Mouse (Mus musculus): ENCODE results near the gene Qrich1. TPM values are rescaled to one million over a fixed set of nuclear protein-coding genes. Genes with fewer than 3 reads are reported as not detected.

Gene Qrich1
- polyA plus RNA-seq, 1 experiment from 2014 or later: 106 TPM

DNA sequence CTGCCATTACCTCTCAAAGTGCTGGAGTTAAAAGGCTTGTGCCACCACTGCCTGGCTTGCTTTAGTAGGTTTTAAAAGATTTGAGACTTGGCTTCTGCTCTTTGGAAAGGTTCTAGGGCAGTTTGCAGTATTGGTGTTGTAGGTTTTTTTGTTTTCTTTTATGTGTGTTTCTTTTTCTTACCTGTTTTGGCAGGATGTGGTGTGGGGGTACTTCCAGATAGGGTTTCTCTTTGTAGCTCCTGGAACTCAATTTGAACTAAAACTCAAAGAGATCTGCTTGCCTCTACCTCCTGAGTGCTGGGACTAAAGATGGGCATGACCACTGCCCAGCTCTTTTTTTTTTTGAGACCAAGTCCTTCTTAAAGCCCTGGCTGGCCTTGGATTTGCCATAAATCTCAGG, 24.2 kb downstream of the Qrich1 start:
- Histone ChIP-seq H3K27ac (ENCODE audit: low read depth, low read length) (no peak overlapping the region), H3K4me1 (ENCODE audit: control insufficient read depth, insufficient read depth, low read depth, low read length) (no peaks in the 10 kb centered on the region), H3K36me3 (ENCODE audit: control insufficient read depth, insufficient read depth, low read length) (peaks cover 39% of the 10 kb centered on the region), H3K9me3 (ENCODE audit: control insufficient read depth, low read length) (no peaks in the 10 kb centered on the region), H3K27me3 (replicated peaks; ENCODE audit: control insufficient read depth, insufficient read depth, low read length) (no peaks in the 10 kb centered on the region), H3K9ac (ENCODE audit: low read depth, low read length) (no peak overlapping the region), H3K4me3 (ENCODE audit: low read length) (no peak overlapping the region), H3K4me2 (ENCODE audit: low read length) (no peak overlapping the region)
- no peak for ATAC-seq

DNA sequence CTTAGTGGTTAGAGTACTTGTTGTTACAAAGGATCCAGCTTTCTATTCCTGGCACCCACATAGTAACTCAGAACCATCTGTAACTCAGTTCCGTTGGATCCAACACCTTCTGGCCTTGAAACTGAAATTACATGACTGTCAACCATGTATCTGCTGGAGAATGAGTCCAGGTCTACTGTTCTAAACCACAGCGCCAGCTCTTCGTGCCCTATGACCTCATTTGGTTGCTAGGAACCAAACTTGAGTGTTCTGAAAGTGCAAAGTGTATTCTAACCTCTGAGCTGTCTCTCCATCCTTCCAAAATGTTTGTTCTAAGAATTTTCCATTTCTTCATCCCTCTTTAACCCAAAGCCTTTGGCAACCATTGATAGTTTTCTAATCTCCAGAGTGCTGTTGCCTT, 29.4 kb downstream of the Qrich1 start:
- WGBS: 94% methylated on average over 3 of the region's 3 CpGs
- peaks cover 43% of the 10 kb centered on the region for H3K36me3 ChIP-seq (ENCODE audit: control insufficient read depth, insufficient read depth, low read length)
- no peak overlapping the region for H3K9ac ChIP-seq (ENCODE audit: low read depth, low read length)
- no peaks in the 10 kb centered on the region for H3K27me3 ChIP-seq (replicated peaks; ENCODE audit: control insufficient read depth, insufficient read depth, low read length)
- H3K4me1 ChIP-seq (ENCODE audit: control insufficient read depth, insufficient read depth, low read depth, low read length): no peaks in the 10 kb centered on the region
- no peak for ATAC-seq
- H3K27ac ChIP-seq (ENCODE audit: low read depth, low read length): no peak overlapping the region
- no peak overlapping the region for H3K4me3 ChIP-seq (ENCODE audit: low read length)
- no peak overlapping the region for H3K4me2 ChIP-seq (ENCODE audit: low read length)
- no peaks in the 10 kb centered on the region for H3K9me3 ChIP-seq (ENCODE audit: control insufficient read depth, low read length)

DNA sequence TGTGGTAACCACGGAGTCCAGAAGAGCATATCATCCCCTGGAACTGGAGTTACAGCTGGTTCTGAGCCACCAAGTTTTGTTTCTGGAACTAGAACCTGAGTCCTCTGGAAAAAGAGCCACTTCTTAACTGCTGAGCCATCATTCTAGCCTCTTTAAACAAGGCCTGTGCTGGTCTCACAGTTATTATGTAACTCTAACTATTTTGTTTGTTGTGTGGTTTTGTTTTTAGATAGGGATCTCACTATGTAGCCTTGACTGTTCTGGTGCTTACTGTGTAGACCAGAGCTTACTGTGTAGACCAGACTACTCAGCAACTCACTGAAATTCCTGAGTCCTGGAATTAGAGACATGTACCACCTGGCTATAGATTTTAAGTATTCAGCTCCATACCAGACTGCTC, 30.3 kb downstream of the Qrich1 start:
- peaks cover 39% of the 10 kb centered on the region for H3K36me3 ChIP-seq (ENCODE audit: control insufficient read depth, insufficient read depth, low read length)
- no peak overlapping the region for H3K27ac ChIP-seq (ENCODE audit: low read depth, low read length)
- no peak overlapping the region for H3K4me2 ChIP-seq (ENCODE audit: low read length)
- no peaks in the 10 kb centered on the region for H3K9me3 ChIP-seq (ENCODE audit: control insufficient read depth, low read length)
- no peak overlapping the region for H3K9ac ChIP-seq (ENCODE audit: low read depth, low read length)
- ATAC-seq: no peak
- no peaks in the 10 kb centered on the region for H3K4me1 ChIP-seq (ENCODE audit: control insufficient read depth, insufficient read depth, low read depth, low read length)
- H3K27me3 ChIP-seq (replicated peaks; ENCODE audit: control insufficient read depth, insufficient read depth, low read length): no peaks in the 10 kb centered on the region
- no peak overlapping the region for H3K4me3 ChIP-seq (ENCODE audit: low read length)
- WGBS: 94% methylated on average over 1 of the region's 1 CpGs

DNA sequence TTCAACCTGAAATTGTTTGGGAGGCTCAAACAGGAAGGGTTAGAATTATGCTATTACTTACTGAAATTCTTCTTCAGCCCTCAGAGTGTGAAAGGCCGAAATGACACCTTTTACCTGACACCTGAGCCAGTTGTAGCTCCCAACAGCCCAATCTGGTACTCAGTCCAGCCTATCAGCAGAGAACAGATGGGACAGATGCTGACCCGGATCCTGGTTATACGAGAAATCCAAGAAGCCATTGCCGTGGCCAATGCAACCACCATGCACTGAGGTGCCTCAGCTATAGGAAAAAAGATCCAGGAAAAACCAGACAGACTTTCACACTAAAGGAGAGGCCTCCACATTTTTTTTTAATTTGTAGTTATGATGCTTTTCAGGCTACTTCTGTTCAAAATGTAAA, 42.6 kb downstream of the Qrich1 start:
- Histone ChIP-seq H3K4me1 (ENCODE audit: control insufficient read depth, insufficient read depth, low read depth, low read length) (peaks cover 13% of the 10 kb centered on the region), H3K4me3 (ENCODE audit: low read length) (no peak overlapping the region), H3K4me2 (ENCODE audit: low read length) (no peak overlapping the region), H3K27me3 (replicated peaks; ENCODE audit: control insufficient read depth, insufficient read depth, low read length) (no peaks in the 10 kb centered on the region), H3K27ac (ENCODE audit: low read depth, low read length) (no peak overlapping the region), H3K9ac (ENCODE audit: low read depth, low read length) (no peak overlapping the region), H3K36me3 (ENCODE audit: control insufficient read depth, insufficient read depth, low read length) (peaks cover 41% of the 10 kb centered on the region), H3K9me3 (ENCODE audit: control insufficient read depth, low read length) (no peaks in the 10 kb centered on the region)
- 92% methylated on average over 4 of the region's 4 CpGs for WGBS
- no peak for ATAC-seq

DNA sequence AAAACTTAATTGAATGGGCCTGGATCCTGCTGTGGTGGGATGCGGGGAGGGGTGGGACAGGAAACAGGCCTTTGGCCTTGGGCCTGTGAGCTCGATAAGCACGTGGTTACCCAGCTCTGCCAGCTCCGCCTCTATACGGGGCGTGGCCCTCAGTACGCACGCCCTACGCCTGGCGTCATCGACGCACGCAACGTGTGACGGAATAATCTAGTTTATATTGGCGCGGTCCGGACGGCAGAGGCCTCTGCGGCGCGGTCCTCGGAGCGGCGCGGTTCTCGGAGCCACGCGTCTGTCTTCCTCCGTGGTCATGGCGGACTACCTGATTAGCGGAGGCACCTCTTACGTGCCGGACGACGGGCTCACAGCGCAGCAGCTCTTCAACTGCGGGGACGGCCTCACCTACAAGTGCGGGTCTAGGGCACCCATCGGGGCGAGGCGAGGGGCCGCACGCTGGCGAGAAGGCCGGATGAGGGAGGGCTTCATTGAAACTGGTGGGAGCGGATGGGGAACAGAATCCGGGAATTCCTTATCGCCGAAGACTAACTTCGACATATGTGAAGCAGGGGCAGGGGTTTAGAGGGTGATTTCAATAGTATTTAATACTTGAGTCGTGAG, 43.7 kb downstream of the Qrich1 start, which contains the start of gene Impdh2:
Gene Impdh2, plus strand, starts transcription at position 60 of the 615 bp plus-strand sequence.
- H3K36me3 ChIP-seq (ENCODE audit: control insufficient read depth, insufficient read depth, low read length): peaks cover 45% of the 10 kb centered on the region
- no peaks in the 10 kb centered on the region for H3K9me3 ChIP-seq (ENCODE audit: control insufficient read depth, low read length)
- H3K4me2 ChIP-seq (ENCODE audit: low read length): peak within 1 kb of the TSS; percentile 67
- H3K4me1 ChIP-seq (ENCODE audit: control insufficient read depth, insufficient read depth, low read depth, low read length): peaks cover 13% of the 10 kb centered on the region
- H3K4me3 ChIP-seq (ENCODE audit: low read length): peak within 1 kb of the TSS; percentile 55
- peak within 1 kb of the TSS; percentile 73 for H3K9ac ChIP-seq (ENCODE audit: low read depth, low read length)
- under 1% methylated on average over 48 of the region's 53 CpGs for WGBS
- H3K27ac ChIP-seq (ENCODE audit: low read depth, low read length): peak within 1 kb of the TSS; percentile 75
- H3K27me3 ChIP-seq (replicated peaks; ENCODE audit: control insufficient read depth, insufficient read depth, low read length): no peaks in the 10 kb centered on the region
- peak; percentile 99 for ATAC-seq

DNA sequence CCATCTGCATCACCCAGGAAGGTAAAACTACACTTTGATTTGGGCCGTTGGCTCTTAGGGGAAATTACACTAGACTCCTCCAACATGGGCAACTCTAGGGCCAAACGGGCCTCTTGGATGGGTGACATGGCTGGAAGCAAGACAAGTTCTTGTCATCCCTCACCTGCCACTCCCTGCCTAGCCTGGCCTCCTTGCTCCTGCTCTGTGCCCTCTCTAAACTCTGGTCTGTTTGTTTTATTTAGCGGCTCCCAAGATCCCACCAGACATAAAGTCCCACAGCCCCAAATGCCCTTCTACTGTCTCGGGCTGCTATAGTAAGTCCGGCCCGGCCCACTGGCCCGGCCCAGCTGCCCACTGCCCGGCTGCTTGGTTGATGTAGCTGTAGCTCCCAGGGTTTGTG, 47.1 kb downstream of the Qrich1 start:
- ATAC-seq: no peak
- peaks cover 29% of the 10 kb centered on the region for H3K4me1 ChIP-seq (ENCODE audit: control insufficient read depth, insufficient read depth, low read depth, low read length)
- H3K27me3 ChIP-seq (replicated peaks; ENCODE audit: control insufficient read depth, insufficient read depth, low read length): no peaks in the 10 kb centered on the region
- no peak overlapping the region for H3K4me3 ChIP-seq (ENCODE audit: low read length)
- WGBS: 93% methylated on average over 8 of the region's 8 CpGs
- no peak overlapping the region for H3K9ac ChIP-seq (ENCODE audit: low read depth, low read length)
- peaks cover 28% of the 10 kb centered on the region for H3K36me3 ChIP-seq (ENCODE audit: control insufficient read depth, insufficient read depth, low read length)
- no peak overlapping the region for H3K27ac ChIP-seq (ENCODE audit: low read depth, low read length)
- no peaks in the 10 kb centered on the region for H3K9me3 ChIP-seq (ENCODE audit: control insufficient read depth, low read length)
- H3K4me2 ChIP-seq (ENCODE audit: low read length): no peak overlapping the region

DNA sequence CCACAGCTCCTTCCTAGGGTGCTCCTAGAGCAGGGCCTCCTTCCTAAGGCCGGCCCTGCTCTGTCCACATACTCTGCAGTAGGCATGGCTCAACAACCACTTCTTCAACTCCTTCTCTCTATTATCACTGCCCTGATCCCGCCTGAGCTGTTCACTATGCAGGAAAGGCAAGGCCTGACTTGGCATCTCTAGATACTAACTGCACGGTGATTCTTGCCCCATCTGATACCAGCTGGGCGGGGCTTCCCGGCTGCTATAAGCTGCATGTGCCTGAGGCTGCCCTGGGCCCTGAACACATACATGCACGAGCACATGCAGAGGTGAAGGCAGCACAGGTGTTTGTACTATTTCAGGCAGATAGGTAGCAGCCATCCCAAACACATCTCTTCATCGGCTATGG, 47.5 kb downstream of the Qrich1 start:
- no peak overlapping the region for H3K27ac ChIP-seq (ENCODE audit: low read depth, low read length)
- H3K27me3 ChIP-seq (replicated peaks; ENCODE audit: control insufficient read depth, insufficient read depth, low read length): no peaks in the 10 kb centered on the region
- H3K9me3 ChIP-seq (ENCODE audit: control insufficient read depth, low read length): no peaks in the 10 kb centered on the region
- ATAC-seq: no peak
- no peak overlapping the region for H3K4me3 ChIP-seq (ENCODE audit: low read length)
- peaks cover 29% of the 10 kb centered on the region for H3K4me1 ChIP-seq (ENCODE audit: control insufficient read depth, insufficient read depth, low read depth, low read length)
- H3K9ac ChIP-seq (ENCODE audit: low read depth, low read length): no peak overlapping the region
- no peak overlapping the region for H3K4me2 ChIP-seq (ENCODE audit: low read length)
- WGBS: 88% methylated on average over 7 of the region's 7 CpGs
- H3K36me3 ChIP-seq (ENCODE audit: control insufficient read depth, insufficient read depth, low read length): peaks cover 23% of the 10 kb centered on the region

DNA sequence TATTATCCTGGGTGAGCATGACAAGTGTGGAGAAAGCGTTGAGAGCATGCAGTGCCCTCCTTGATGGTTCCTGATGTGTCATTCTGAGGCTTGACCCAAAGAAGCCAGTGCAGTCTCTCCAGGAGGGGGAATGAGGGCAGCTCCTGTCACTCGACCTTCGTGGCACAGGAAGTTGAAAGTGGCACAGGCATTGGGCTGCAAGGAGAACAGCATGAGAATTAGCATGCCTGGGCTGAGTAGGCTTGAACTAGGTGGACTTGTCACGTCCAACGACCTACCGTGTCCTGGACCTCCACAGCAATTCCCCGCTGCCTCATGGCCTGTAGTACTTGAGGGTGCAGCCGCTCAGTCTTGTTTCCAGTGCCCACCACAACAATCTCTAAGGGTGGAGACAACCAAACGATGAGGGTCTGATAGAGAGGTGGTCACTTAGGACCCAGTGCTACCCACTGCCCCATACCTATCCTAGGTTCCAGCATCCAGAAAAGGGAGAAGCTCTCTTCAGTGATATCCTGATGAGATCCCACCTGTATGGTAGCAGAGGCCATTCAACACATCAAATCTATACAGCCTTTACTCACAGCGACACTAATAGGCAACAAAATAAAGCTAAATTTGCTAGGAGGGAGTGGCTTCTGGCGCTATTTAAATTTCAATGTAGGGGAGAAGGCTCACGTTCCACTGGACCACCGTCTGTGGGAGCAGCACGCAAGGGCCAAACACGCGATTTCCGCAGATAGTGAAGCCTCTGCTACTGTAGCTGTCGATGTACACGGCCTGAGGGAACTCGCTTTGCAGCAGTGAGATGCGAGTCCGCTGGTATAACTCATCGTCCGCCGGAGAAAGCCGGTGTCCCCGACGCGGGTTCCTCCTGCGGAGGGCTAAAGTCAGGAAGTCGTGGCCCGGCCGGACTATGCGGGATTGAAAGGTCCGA, 49.5 kb downstream of the Qrich1 start:
- H3K4me1 ChIP-seq (ENCODE audit: control insufficient read depth, insufficient read depth, low read depth, low read length): peaks cover 42% of the 10 kb centered on the region
- H3K9me3 ChIP-seq (ENCODE audit: control insufficient read depth, low read length): no peaks in the 10 kb centered on the region
- peak overlapping the region; percentile 99 for H3K4me2 ChIP-seq (ENCODE audit: low read length)
- peaks cover 23% of the 10 kb centered on the region for H3K36me3 ChIP-seq (ENCODE audit: control insufficient read depth, insufficient read depth, low read length)
- H3K4me3 ChIP-seq (ENCODE audit: low read length): peak overlapping the region; percentile 86
- ATAC-seq: no peak
- H3K27me3 ChIP-seq (replicated peaks; ENCODE audit: control insufficient read depth, insufficient read depth, low read length): no peaks in the 10 kb centered on the region
- WGBS: 11% methylated on average over 35 of the region's 35 CpGs
- H3K9ac ChIP-seq (ENCODE audit: low read depth, low read length): peak overlapping the region; percentile 95
- H3K27ac ChIP-seq (ENCODE audit: low read depth, low read length): peak overlapping the region; percentile 98

All from hindbrain, embryonic 16.5 days (tissue).